Mouse (Mus musculus): ENCODE results near the gene Cdh13. TPM values are rescaled to one million over a fixed set of nuclear protein-coding genes. Genes with fewer than 3 reads are reported as not detected.

Cdh13 gene
- polyA plus RNA-seq, 1 experiment from 2014 or later, result 14.4 TPM

GRCm38 (mm10) chr8:118649981-118650380, 366.4 kb downstream of the Cdh13 start:
- no peak for DNase-seq (ENCODE audit: low spot score)
- Histone ChIP-seq H3K4me3 (no peak overlapping the region), H3K4me1 (peaks cover 20% of the 10 kb centered on the region), H3K27ac (no peak overlapping the region), H3K36me3 (no peaks in the 10 kb centered on the region), H3K9me3 (no peaks in the 10 kb centered on the region), H3K27me3 (ENCODE audit: insufficient read depth, poor library complexity, severe bottlenecking) (no peaks in the 10 kb centered on the region)
- WGBS, result 75% methylated on average over 4 of the region's 4 CpGs

GRCm38 (mm10) chr8:118662001-118662829, 378.7 kb downstream of the Cdh13 start:
- 51% methylated on average over 8 of the region's 8 CpGs for WGBS
- Histone ChIP-seq H3K27ac (no peak overlapping the region), H3K27me3 (ENCODE audit: insufficient read depth, poor library complexity, severe bottlenecking) (no peaks in the 10 kb centered on the region), H3K36me3 (no peaks in the 10 kb centered on the region), H3K9me3 (no peaks in the 10 kb centered on the region), H3K4me3 (no peak overlapping the region), H3K4me1 (no peaks in the 10 kb centered on the region)
- no peak for DNase-seq (ENCODE audit: low spot score)

DNA sequence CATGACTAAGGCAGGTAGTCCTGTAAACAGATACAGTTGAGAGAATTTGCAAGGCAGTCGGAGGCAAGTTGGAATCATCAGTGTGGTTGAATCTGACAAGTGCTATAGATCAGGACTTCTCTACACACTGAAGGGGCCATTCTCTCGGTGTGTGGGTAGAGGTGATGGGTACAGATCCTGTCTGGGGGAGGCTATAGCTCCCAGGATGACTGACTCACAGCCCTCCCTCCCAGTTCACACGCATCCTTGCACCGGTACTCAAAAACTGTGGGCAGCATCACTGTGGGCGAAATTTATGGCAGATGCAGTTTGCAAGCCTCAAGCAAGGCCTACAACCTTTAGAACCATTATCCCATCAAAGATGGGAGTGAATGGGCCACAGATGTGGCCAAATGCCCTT, 381.5 kb downstream of the Cdh13 start:
- Histone ChIP-seq H3K36me3 (no peaks in the 10 kb centered on the region), H3K27ac (no peak overlapping the region), H3K4me3 (no peak overlapping the region), H3K4me1 (no peaks in the 10 kb centered on the region), H3K27me3 (ENCODE audit: insufficient read depth, poor library complexity, severe bottlenecking) (no peaks in the 10 kb centered on the region), H3K9me3 (no peaks in the 10 kb centered on the region)
- DNase-seq (ENCODE audit: low spot score), result no peak
- 92% methylated on average over 5 of the region's 5 CpGs for WGBS

GRCm38 (mm10) chr8:118667736-118668135, 384.2 kb downstream of the Cdh13 start:
- Histone ChIP-seq H3K4me1 (no peaks in the 10 kb centered on the region), H3K27ac (no peak overlapping the region)

DNA sequence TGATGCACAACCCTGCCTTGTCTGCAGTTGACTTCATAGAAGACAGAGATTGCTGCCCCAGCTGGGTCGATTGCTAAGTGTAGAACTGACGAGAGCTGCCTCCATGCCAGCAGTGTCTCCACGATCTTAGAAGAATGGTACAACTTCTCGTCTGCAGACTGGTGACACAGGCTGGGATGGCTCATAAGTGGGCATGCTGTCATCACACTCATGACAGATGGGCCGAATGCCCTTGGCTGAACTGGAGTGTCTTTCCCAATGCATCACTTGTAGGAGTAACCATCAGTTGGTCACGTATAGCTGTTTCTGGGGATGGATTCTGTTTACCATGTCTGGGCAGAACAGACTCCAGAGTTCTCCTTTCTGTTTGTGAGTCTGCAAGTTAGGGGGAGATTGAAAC, 392.7 kb downstream of the Cdh13 start:
- H3K4me1 ChIP-seq, result peaks cover 5% of the 10 kb centered on the region; the same call in 1 of the 2 replicates
- H3K27ac ChIP-seq, result no peak overlapping the region
- DNase-seq (ENCODE audit: low spot score), result no peak
- H3K9me3 ChIP-seq, result no peaks in the 10 kb centered on the region
- H3K4me3 ChIP-seq, result no peak overlapping the region
- no peaks in the 10 kb centered on the region for H3K27me3 ChIP-seq (ENCODE audit: insufficient read depth, poor library complexity, severe bottlenecking)
- 80% methylated on average over 6 of the region's 6 CpGs for WGBS
- H3K36me3 ChIP-seq, result no peaks in the 10 kb centered on the region

More at GRCm38 (mm10) chr8:118667736-118668135, 384.2 kb downstream of the Cdh13 start:
- Histone ChIP-seq H3K9me3 (no peaks in the 10 kb centered on the region), H3K4me3 (no peak overlapping the region), H3K36me3 (no peaks in the 10 kb centered on the region), H3K27me3 (ENCODE audit: insufficient read depth, poor library complexity, severe bottlenecking) (no peaks in the 10 kb centered on the region)
- WGBS, result 80% methylated on average over 4 of the region's 4 CpGs
- DNase-seq (ENCODE audit: low spot score), result no peak

GRCm38 (mm10) chr8:118679347-118679746, 395.8 kb downstream of the Cdh13 start:
- DNase-seq (ENCODE audit: low spot score), result no peak
- Histone ChIP-seq H3K9me3 (no peaks in the 10 kb centered on the region), H3K27ac (no peak overlapping the region), H3K27me3 (ENCODE audit: insufficient read depth, poor library complexity, severe bottlenecking) (no peaks in the 10 kb centered on the region), H3K4me1 (peaks cover 5% of the 10 kb centered on the region; the same call in 1 of the 2 replicates), H3K4me3 (no peak overlapping the region), H3K36me3 (no peaks in the 10 kb centered on the region)
- 69% methylated on average over 9 of the region's 9 CpGs for WGBS

GRCm38 (mm10) chr8:118683386-118683785, 399.9 kb downstream of the Cdh13 start:
- 85% methylated on average over 3 of the region's 3 CpGs for WGBS
- H3K4me1 ChIP-seq, result peaks cover 5% of the 10 kb centered on the region; the same call in 1 of the 2 replicates

GRCm38 (mm10) chr8:118685863-118686262, 402.3 kb downstream of the Cdh13 start:
- DNase-seq (ENCODE audit: low spot score), result no peak
- Histone ChIP-seq H3K9me3 (no peaks in the 10 kb centered on the region), H3K4me1 (no peaks in the 10 kb centered on the region), H3K27me3 (ENCODE audit: insufficient read depth, poor library complexity, severe bottlenecking) (no peaks in the 10 kb centered on the region), H3K36me3 (no peaks in the 10 kb centered on the region), H3K27ac (no peak overlapping the region), H3K4me3 (no peak overlapping the region)
- 90% methylated on average over 1 of the region's 1 CpGs for WGBS

More at GRCm38 (mm10) chr8:118683386-118683785, 399.9 kb downstream of the Cdh13 start:
- Histone ChIP-seq H3K9me3 (no peaks in the 10 kb centered on the region), H3K36me3 (no peaks in the 10 kb centered on the region), H3K4me3 (no peak overlapping the region), H3K27ac (no peak overlapping the region), H3K27me3 (ENCODE audit: insufficient read depth, poor library complexity, severe bottlenecking) (no peaks in the 10 kb centered on the region)
- no peak for DNase-seq (ENCODE audit: low spot score)

DNA sequence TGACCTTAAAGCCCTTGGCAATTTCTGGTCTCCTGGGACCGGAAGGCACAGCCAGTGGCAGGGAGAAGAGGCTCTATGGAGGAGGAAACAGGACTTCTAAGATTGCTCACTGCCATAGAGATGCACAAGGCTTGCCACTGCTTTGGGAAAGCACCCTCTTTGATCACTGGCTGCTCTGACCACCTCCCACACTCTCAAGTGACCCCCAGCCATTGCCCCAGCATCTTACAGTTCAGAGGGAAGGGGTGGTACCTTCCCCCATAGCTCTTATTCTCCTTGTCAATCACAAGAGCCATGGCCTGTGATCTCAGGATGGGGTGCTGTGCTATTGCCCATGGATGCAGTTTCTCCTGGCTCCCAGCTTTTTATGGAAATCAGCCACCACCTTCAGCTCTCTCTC, 406.3 kb downstream of the Cdh13 start:
- Histone ChIP-seq H3K4me1 (no peaks in the 10 kb centered on the region), H3K9me3 (no peaks in the 10 kb centered on the region), H3K4me3 (no peak overlapping the region), H3K27me3 (ENCODE audit: insufficient read depth, poor library complexity, severe bottlenecking) (no peaks in the 10 kb centered on the region), H3K36me3 (no peaks in the 10 kb centered on the region), H3K27ac (no peak overlapping the region)
- 82% methylated on average over 1 of the region's 1 CpGs for WGBS
- no peak for DNase-seq (ENCODE audit: low spot score)

- Histone ChIP-seq H3K27me3 (ENCODE audit: insufficient read depth, poor library complexity, severe bottlenecking) (no peaks in the 10 kb centered on the region), H3K9me3 (0 out of 2 replicates have a peak, but pooled peaks cover 5% of the 10 kb centered on the region), H3K27ac (peak overlapping the region; percentile 13; the same call in 1 of the 2 replicates), H3K4me1 (0 out of 2 replicates have a peak, but pooled peaks cover 12% of the 10 kb centered on the region), H3K36me3 (no peaks in the 10 kb centered on the region), H3K4me3 (peak overlapping the region; percentile 15; the same call in 1 of the 2 replicates)
- DNase-seq (ENCODE audit: low spot score), result peak; percentile 88
- WGBS, result 56% methylated on average over 22 of the region's 22 CpGs
These were observed 417.9 kb downstream of the Cdh13 start for GRCm38 (mm10) chr8:118701312-118701880.

GRCm38 (mm10) chr8:118709366-118709765, 425.8 kb downstream of the Cdh13 start:
- no peaks in the 10 kb centered on the region for H3K9me3 ChIP-seq
- no peaks in the 10 kb centered on the region for H3K36me3 ChIP-seq
- no peak overlapping the region for H3K4me3 ChIP-seq
- no peak for DNase-seq (ENCODE audit: low spot score)
- H3K27me3 ChIP-seq (ENCODE audit: insufficient read depth, poor library complexity, severe bottlenecking), result no peaks in the 10 kb centered on the region
- no peak overlapping the region for H3K27ac ChIP-seq
- H3K4me1 ChIP-seq, result peaks cover 5% of the 10 kb centered on the region
- 78% methylated on average over 3 of the region's 3 CpGs for WGBS

DNA sequence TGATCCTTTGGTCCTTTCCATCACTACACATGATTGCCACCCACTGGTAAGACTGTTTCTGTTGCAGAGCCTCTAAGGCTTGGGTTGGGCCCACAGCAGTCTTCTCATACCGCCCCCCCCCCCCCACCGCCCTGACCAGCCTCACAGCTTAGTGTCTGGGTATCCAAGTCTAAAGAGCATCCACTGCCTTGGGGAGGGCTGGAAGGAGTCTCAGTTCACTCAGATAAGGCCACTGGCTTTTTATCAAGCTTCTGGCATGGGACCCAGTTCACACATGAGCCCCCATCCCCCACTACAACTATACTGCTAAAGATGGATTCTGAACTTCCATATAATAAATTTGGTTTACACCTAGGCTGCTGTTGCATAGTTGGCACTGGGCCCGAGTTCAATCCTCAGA, 428.1 kb downstream of the Cdh13 start:
- no peak for DNase-seq (ENCODE audit: low spot score)
- WGBS, result 78% methylated on average over 3 of the region's 3 CpGs
- H3K27me3 ChIP-seq (ENCODE audit: insufficient read depth, poor library complexity, severe bottlenecking), result no peaks in the 10 kb centered on the region
- peaks cover 5% of the 10 kb centered on the region for H3K4me1 ChIP-seq
- H3K9me3 ChIP-seq, result no peaks in the 10 kb centered on the region
- H3K27ac ChIP-seq, result no peak overlapping the region
- H3K4me3 ChIP-seq, result no peak overlapping the region
- H3K36me3 ChIP-seq, result no peaks in the 10 kb centered on the region

GRCm38 (mm10) chr8:118713111-118713510, 429.6 kb downstream of the Cdh13 start:
- Histone ChIP-seq H3K36me3 (no peaks in the 10 kb centered on the region), H3K27ac (0 out of 2 replicates have a peak overlapping the region, but pooled peaks have one; percentile 19), H3K4me1 (peaks cover 5% of the 10 kb centered on the region), H3K27me3 (ENCODE audit: insufficient read depth, poor library complexity, severe bottlenecking) (no peaks in the 10 kb centered on the region), H3K9me3 (no peaks in the 10 kb centered on the region), H3K4me3 (peak overlapping the region; percentile 29; the same call in 1 of the 2 replicates)
- peak; percentile 93 for DNase-seq (ENCODE audit: low spot score)
- 11% methylated on average over 11 of the region's 11 CpGs for WGBS
